Mouse (Mus musculus): ENCODE results near the gene Rem1.

Rem1 gene

DNA sequence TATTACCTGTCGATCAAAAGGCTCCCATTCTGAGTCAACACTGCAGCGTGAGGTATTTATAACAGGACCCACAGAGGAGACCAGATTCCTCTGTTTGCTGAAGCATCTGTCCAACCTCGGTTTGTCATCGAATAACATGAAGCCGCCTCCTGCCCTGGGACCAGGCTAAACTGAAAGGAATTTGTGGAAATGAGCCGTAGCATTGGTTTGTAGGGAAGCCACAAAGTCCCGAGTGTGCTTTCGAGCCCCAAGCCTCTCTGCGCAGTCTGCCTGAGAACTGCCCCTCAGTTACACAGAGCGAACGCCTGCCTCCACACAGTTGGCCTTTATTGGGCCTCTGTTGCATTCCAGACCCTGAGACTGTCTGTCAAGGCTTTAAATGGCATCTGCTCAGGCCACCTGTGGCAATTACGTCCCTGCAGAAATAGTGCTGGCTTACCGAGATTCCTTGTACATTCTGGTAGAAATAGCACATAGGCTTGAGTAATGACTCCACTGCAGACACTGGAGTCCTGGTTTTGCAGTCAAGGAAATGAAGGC lies 48.6 kb downstream of the Rem1 start:
- no peak for DNase-seq (ENCODE audit: low spot score)

GRCm38 (mm10) chr2:152678302-152678701 lies 51.6 kb downstream of the Rem1 start:
- DNase-seq (ENCODE audit: low spot score) = no peak

DNA sequence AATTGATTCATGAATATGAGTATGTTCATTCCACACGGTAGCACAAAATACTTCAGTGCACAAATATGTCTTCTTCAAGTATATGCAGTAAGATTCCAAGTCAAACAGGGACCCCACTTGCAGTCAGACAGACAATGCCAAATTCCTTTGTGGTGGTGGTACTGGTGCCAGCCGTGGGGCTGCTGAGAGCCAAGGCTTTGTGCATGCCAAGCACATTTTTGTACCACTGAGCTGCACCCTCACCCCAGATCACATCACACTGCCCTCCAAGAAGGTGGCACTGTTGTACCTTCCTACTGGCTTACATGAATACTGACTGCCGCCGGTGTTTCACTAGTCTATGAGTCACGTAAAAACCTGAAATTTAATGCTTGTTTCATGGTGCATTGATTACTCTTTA lies 52.2 kb downstream of the Rem1 start:
- DNase-seq (ENCODE audit: low spot score) = no peak

DNA sequence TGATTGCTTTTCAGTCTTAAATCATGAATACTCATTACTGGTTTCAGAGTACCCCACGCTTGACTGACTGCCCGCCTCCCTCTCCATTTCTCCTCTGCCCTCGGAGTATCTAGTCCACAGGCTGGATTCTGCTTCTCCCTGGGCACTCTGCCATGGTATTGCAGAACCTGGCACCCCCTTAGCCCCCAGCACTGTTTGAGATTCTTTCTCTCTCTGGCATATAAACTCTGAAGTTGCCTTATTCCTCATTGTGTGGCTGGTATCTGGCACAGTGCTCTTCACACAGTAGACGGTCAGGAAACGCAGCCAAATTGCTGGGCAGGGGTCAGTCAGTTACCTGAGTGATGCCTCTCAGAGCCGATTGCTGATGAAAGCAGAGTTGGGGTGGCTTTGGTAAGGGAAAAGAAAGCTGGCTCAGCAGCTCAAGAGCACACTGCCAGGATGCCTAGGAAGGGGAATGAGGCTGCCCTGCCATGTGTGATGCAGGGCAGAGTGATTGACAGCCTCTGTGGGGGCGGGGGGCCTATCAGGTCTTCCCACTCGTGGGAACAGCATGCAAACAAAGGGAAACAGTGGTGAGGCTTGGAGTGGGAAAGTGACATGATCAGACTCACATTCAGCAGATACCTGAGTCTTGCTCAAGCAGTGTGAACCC lies 53.1 kb downstream of the Rem1 start:
- no peak for DNase-seq (ENCODE audit: low spot score)

DNA sequence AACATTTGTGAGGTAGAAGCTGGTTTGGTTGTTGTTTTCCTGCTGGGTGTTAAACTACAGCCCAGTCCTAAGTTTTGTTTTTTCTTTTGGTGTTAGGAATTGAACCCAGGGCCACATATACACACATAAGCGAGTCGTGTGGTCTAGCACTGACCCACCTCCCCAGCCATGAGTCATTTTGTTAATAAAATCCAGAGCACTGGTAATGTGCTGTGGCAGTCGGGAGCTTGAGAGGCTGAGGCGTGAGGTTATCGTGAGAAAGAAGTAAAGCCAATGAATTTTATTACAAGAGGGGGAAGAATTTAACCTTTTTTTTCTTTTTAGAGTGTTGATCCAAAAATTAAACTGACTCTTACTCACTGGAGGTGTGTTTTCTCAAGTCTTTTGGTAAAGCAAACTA lies 56.3 kb downstream of the Rem1 start:
- no peak for DNase-seq (ENCODE audit: low spot score)

All from layer of hippocampus, adult 9-10 months (tissue).